Mouse (Mus musculus): ENCODE measurements around the gene Lima1.

DNA sequence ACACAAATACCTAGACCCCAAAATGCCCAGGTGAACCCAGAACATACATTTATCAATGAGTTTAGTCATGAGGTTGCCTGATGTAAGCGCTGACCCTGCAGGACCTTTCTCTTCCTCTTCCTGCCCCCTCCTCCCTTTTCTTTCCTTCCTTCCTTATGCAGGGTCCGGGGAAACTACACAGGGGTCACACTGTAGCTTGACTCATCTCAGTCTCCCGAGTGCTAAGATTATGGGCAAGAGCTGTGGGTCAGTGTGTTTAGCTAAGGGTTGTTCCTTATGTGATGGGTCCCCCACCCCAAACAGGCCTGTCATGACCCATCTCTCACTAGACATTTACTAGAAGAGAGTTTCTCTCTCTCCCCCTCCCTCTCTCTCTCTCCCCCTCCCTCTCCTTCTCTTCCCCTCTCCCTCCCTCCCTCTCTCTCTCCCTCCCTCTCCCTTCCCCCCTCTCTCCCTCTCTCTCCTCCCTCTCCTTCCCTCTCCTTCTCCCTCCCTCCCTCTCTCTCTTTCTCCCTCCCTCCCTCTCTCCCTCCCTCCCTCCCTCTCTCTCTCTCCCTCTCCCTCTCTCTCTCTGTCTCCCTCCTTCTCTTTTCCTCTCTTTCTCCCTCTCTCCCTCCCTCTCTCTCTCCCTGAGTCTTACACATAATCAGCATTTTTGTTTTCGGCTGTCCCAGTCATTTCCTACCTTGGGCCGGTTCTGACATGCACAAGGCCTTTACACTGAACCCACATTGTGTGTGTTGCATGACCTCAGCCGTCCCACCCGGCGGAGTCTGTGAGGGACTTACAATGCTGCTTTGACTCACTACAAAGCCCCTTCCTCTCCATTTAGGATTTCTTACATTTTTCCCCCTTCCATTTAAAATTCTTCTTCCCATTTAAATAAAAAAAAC lies 57.7 kb downstream of the Lima1 start:
- TF ChIP-seq CTCF (conservative IDR thresholded peaks at IDR 0.05; ENCODE audit: low read length), result no peak
- TF ChIP-seq NANOG (IDR thresholded peaks at IDR 0.05; ENCODE audit: borderline replicate concordance, low read length), result no peak
- TF ChIP-seq POU5F1 (IDR thresholded peaks at IDR 0.05; ENCODE audit: borderline replicate concordance, low read length), result no peak

Measured in E14TG2a.4 (cell line).